Mouse (Mus musculus): ENCODE measurements around the gene Tcfl5. TPM values are rescaled to one million over a fixed set of nuclear protein-coding genes. Genes with fewer than 3 reads are reported as not detected.
A peak's percentile ranks its signal among the peaks of the same experiment; 100 is the strongest.

Tcfl5 gene
- polyA plus RNA-seq, 1 experiment from 2014 or later, result 0.50 TPM

DNA sequence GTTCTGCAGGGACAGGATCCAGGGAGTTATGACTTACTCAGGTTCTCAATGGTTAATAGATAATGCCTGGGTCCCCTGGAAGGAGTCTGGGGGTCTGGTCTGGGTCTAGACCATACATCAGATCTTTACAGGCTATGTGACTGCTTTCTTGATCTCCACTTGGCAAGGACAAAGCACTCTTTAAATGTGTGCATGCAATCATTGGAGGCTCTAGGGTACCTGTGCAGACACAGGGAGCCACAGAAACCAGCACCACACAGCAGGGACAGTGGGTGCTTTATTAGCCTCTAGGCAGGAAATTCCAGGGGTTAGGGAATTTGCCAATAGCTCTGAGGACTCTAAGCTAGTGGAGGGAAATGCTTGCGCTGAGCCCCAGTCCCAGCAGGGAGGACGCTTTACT is 30.6 kb downstream of the Tcfl5 start:
- ATAC-seq, result no peak
- Histone ChIP-seq H3K27me3 (replicated peaks; ENCODE audit: control insufficient read depth, insufficient read depth, low read length) (no peaks in the 10 kb centered on the region), H3K27ac (ENCODE audit: low read depth, low read length) (no peak overlapping the region), H3K36me3 (ENCODE audit: control insufficient read depth, insufficient read depth, low read length) (no peaks in the 10 kb centered on the region), H3K9me3 (ENCODE audit: control insufficient read depth, low read length) (no peaks in the 10 kb centered on the region), H3K9ac (ENCODE audit: low read depth, low read length) (no peak overlapping the region), H3K4me3 (ENCODE audit: low read length) (no peak overlapping the region), H3K4me1 (ENCODE audit: control insufficient read depth, insufficient read depth, low read depth, low read length) (no peaks in the 10 kb centered on the region), H3K4me2 (ENCODE audit: low read length) (no peak overlapping the region)
- WGBS, result 86% methylated on average over 2 of the region's 2 CpGs

DNA sequence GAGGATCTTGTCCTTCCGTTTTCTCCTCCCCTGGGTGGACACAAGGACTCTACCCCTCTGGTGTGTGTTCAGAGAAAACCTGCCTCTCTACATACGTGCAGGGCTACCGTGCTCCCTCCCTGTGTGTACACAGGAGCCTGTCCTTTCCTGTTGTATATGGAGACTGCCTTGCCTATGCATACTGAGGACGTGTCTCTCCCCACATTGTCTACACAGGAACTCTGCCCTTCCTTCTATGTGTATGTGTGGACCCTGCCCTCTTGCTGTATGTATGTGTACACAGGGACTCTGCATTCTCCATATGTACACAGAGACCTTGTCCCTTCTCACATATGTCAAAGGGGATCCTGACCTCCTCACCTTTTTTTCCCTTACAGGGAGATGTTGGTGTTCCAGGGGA is 32.2 kb downstream of the Tcfl5 start:
- WGBS, result 78% methylated on average over 4 of the region's 4 CpGs
- Histone ChIP-seq H3K27me3 (replicated peaks; ENCODE audit: control insufficient read depth, insufficient read depth, low read length) (no peaks in the 10 kb centered on the region), H3K27ac (ENCODE audit: low read depth, low read length) (no peak overlapping the region), H3K4me2 (ENCODE audit: low read length) (no peak overlapping the region), H3K36me3 (ENCODE audit: control insufficient read depth, insufficient read depth, low read length) (no peaks in the 10 kb centered on the region), H3K4me1 (ENCODE audit: control insufficient read depth, insufficient read depth, low read depth, low read length) (no peaks in the 10 kb centered on the region), H3K9me3 (ENCODE audit: control insufficient read depth, low read length) (no peaks in the 10 kb centered on the region), H3K4me3 (ENCODE audit: low read length) (no peak overlapping the region), H3K9ac (ENCODE audit: low read depth, low read length) (no peak overlapping the region)
- ATAC-seq, result no peak

- Histone ChIP-seq H3K4me1 (ENCODE audit: control insufficient read depth, insufficient read depth, low read depth, low read length) (peaks cover 7% of the 10 kb centered on the region; the same call in 1 of the 2 replicates), H3K4me3 (ENCODE audit: low read length) (no peak overlapping the region), H3K4me2 (ENCODE audit: low read length) (no peak overlapping the region), H3K27me3 (replicated peaks; ENCODE audit: control insufficient read depth, insufficient read depth, low read length) (no peaks in the 10 kb centered on the region), H3K9ac (ENCODE audit: low read depth, low read length) (no peak overlapping the region), H3K9me3 (ENCODE audit: control insufficient read depth, low read length) (no peaks in the 10 kb centered on the region), H3K36me3 (ENCODE audit: control insufficient read depth, insufficient read depth, low read length) (no peaks in the 10 kb centered on the region), H3K27ac (ENCODE audit: low read depth, low read length) (no peak overlapping the region)
- no peak for ATAC-seq
- 47% methylated on average over 6 of the region's 6 CpGs for WGBS
These were observed 37.7 kb downstream of the Tcfl5 start for GRCm38 (mm10) chr2:180604781-180605180.

DNA sequence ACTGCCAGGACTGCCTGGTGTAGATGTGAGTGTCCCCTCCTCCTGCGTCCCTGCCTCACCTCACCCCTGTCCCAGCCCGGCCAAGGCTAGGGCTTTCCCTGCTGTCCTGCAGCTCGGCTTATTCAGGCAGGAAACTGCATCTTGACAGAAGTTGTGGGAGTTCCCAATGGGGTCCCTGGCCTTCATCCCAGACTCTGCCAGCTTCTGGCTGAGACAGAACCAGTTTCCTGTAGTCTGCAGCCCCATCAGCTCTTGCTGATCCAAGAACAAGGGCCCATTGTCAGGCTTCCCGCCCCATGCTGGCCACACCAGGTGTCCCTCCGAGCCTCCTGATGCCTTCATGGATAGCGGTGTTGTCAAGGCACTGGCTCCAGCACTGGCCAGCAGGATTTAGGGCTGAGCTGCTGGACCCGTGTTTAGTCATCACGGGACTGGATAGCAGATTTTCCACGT is 41.9 kb downstream of the Tcfl5 start:
- Histone ChIP-seq H3K36me3 (ENCODE audit: control insufficient read depth, insufficient read depth, low read length) (no peaks in the 10 kb centered on the region), H3K4me3 (ENCODE audit: low read length) (no peak overlapping the region), H3K9me3 (ENCODE audit: control insufficient read depth, low read length) (no peaks in the 10 kb centered on the region), H3K4me2 (ENCODE audit: low read length) (no peak overlapping the region; the same call in 1 of the 2 replicates), H3K9ac (ENCODE audit: low read depth, low read length) (no peak overlapping the region), H3K27ac (ENCODE audit: low read depth, low read length) (peak overlapping the region; percentile 66), H3K4me1 (ENCODE audit: control insufficient read depth, insufficient read depth, low read depth, low read length) (peaks cover 20% of the 10 kb centered on the region), H3K27me3 (replicated peaks; ENCODE audit: control insufficient read depth, insufficient read depth, low read length) (peaks cover 5% of the 10 kb centered on the region; the same call in 1 of the 2 replicates)
- WGBS, result 7% methylated on average over 9 of the region's 9 CpGs
- peak; percentile 81 for ATAC-seq

- peaks cover 20% of the 10 kb centered on the region for H3K4me1 ChIP-seq (ENCODE audit: control insufficient read depth, insufficient read depth, low read depth, low read length)
- ATAC-seq, result peak; percentile 41; the same call in 1 of the 2 replicates
- H3K27ac ChIP-seq (ENCODE audit: low read depth, low read length), result peak overlapping the region; percentile 40; the same call in 1 of the 2 replicates
- peaks cover 9% of the 10 kb centered on the region for H3K36me3 ChIP-seq (ENCODE audit: control insufficient read depth, insufficient read depth, low read length)
- H3K4me3 ChIP-seq (ENCODE audit: low read length), result peak overlapping the region; percentile 39
- WGBS, result 3% methylated on average over 35 of the region's 41 CpGs
- H3K4me2 ChIP-seq (ENCODE audit: low read length), result peak overlapping the region; percentile 66
- H3K9me3 ChIP-seq (ENCODE audit: control insufficient read depth, low read length), result no peaks in the 10 kb centered on the region
- peaks cover 5% of the 10 kb centered on the region; the same call in 1 of the 2 replicates for H3K27me3 ChIP-seq (replicated peaks; ENCODE audit: control insufficient read depth, insufficient read depth, low read length)
- peak overlapping the region; percentile 65 for H3K9ac ChIP-seq (ENCODE audit: low read depth, low read length)
These were observed 44.3 kb downstream of the Tcfl5 start for GRCm38 (mm10) chr2:180598157-180598705.

DNA sequence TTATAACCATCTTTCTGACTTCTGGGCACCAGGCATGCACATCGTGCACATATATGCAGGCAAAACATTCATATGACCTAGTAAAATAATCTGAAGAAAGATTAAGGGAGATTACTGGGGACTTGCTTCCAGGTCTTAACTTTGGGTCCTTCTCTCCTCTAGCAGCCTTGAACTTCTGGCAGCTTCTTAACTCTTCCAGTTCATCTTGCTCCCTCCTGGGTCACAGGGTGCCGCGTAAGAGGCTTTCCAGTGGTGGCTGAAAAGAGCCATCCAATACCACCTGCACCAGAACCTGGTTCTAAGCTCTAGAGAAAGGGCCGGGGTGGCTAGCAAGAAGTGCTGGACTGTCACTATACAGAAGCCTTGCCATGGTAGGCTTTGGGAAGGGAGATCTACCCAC is 45.0 kb downstream of the Tcfl5 start, which contains the start of gene Col9a3:
Gene Col9a3 (plus strand): TSS at position 301 of the 400 bp plus-strand sequence.
- peak within 1 kb of the TSS; percentile 39 for H3K4me3 ChIP-seq (ENCODE audit: low read length)
- peaks cover 5% of the 10 kb centered on the region; the same call in 1 of the 2 replicates for H3K27me3 ChIP-seq (replicated peaks; ENCODE audit: control insufficient read depth, insufficient read depth, low read length)
- no peaks in the 10 kb centered on the region for H3K9me3 ChIP-seq (ENCODE audit: control insufficient read depth, low read length)
- no peak for ATAC-seq
- peaks cover 20% of the 10 kb centered on the region for H3K4me1 ChIP-seq (ENCODE audit: control insufficient read depth, insufficient read depth, low read depth, low read length)
- H3K36me3 ChIP-seq (ENCODE audit: control insufficient read depth, insufficient read depth, low read length), result peaks cover 13% of the 10 kb centered on the region
- H3K27ac ChIP-seq (ENCODE audit: low read depth, low read length), result peak within 1 kb of the TSS; percentile 40; the same call in 1 of the 2 replicates
- peak within 1 kb of the TSS; percentile 65 for H3K9ac ChIP-seq (ENCODE audit: low read depth, low read length)
- H3K4me2 ChIP-seq (ENCODE audit: low read length), result peak within 1 kb of the TSS; percentile 66
- WGBS, result 55% methylated on average over 4 of the region's 4 CpGs

DNA sequence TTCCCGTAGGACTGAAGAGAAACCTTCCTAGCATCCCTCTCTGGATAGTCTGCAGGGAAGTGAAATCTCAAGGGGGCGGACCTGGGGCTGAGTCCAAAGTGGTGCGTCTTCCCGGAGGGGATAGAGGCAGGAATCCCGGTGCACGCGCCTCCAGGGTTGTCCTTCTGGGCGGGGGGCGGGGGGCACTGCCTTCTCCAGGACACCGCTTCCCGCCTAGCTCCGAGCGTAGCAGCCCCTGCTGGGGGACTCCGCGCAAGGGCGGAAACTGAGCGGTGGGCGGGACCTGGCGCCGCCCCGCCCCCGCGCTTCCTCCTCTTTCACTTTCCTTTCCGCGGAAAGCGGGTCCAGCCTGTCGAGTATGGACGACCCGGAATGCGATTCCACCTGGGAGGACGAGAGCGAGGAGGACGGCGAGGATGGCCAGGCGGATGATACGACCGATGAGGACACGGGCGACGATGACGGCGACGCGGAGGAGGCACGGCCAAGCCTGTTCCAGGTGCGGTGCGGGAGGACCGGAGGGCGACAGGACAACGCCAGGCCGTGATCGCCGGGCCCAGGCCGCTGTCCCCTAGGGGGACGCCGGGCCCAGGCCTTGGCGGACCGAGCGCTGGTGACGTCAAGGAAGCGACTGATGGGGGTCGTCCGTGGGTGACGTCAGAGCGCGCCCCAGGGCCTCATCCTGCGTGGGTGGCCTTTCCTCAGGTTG is 53.2 kb downstream of the Tcfl5 start, which contains the start of gene Ogfr:
Gene Ogfr (plus strand): TSS at position 123 of the 709 bp plus-strand sequence.
- H3K9me3 ChIP-seq (ENCODE audit: control insufficient read depth, low read length), result no peaks in the 10 kb centered on the region
- peak within 1 kb of the TSS; percentile 74 for H3K4me2 ChIP-seq (ENCODE audit: low read length)
- H3K9ac ChIP-seq (ENCODE audit: low read depth, low read length), result peak within 1 kb of the TSS; percentile 90
- peaks cover 12% of the 10 kb centered on the region for H3K4me1 ChIP-seq (ENCODE audit: control insufficient read depth, insufficient read depth, low read depth, low read length)
- under 1% methylated on average over 56 of the region's 67 CpGs for WGBS
- H3K27ac ChIP-seq (ENCODE audit: low read depth, low read length), result peak within 1 kb of the TSS; percentile 93
- H3K27me3 ChIP-seq (replicated peaks; ENCODE audit: control insufficient read depth, insufficient read depth, low read length), result no peaks in the 10 kb centered on the region
- H3K4me3 ChIP-seq (ENCODE audit: low read length), result peak within 1 kb of the TSS; percentile 86
- ATAC-seq, result peak; percentile 87
- peaks cover 26% of the 10 kb centered on the region for H3K36me3 ChIP-seq (ENCODE audit: control insufficient read depth, insufficient read depth, low read length)

DNA sequence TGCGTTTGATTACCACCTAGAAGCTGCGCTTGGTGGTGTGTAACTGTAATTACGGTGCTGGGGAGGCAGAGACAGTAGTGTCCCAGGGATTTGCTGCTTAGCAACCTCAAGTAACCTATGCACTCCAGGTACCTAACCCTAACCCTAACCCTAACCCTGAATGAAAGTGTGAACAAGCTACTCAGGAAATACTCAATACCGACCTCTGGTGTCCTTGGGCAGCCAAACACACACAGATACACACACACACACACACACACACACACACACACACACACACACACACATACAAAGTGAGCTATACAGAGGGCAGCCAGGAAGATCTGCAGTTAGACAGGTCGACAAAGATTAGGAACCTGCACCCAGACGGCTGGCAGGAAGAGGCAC is 53.8 kb downstream of the Tcfl5 start:
- no peaks in the 10 kb centered on the region for H3K27me3 ChIP-seq (replicated peaks; ENCODE audit: control insufficient read depth, insufficient read depth, low read length)
- H3K9ac ChIP-seq (ENCODE audit: low read depth, low read length), result peak overlapping the region; percentile 90
- peaks cover 23% of the 10 kb centered on the region for H3K36me3 ChIP-seq (ENCODE audit: control insufficient read depth, insufficient read depth, low read length)
- peak overlapping the region; percentile 74 for H3K4me2 ChIP-seq (ENCODE audit: low read length)
- 45% methylated on average over 6 of the region's 6 CpGs for WGBS
- peak overlapping the region; percentile 86 for H3K4me3 ChIP-seq (ENCODE audit: low read length)
- H3K4me1 ChIP-seq (ENCODE audit: control insufficient read depth, insufficient read depth, low read depth, low read length), result peaks cover 17% of the 10 kb centered on the region
- H3K27ac ChIP-seq (ENCODE audit: low read depth, low read length), result peak overlapping the region; percentile 93
- ATAC-seq, result peak; percentile 1
- no peaks in the 10 kb centered on the region for H3K9me3 ChIP-seq (ENCODE audit: control insufficient read depth, low read length)

- ATAC-seq, result peak; percentile 25
- peak overlapping the region; percentile 85 for H3K4me3 ChIP-seq (ENCODE audit: low read length)
- H3K9me3 ChIP-seq (ENCODE audit: control insufficient read depth, low read length), result no peaks in the 10 kb centered on the region
- H3K9ac ChIP-seq (ENCODE audit: low read depth, low read length), result peak overlapping the region; percentile 98
- H3K27ac ChIP-seq (ENCODE audit: low read depth, low read length), result no peak overlapping the region; the same call in 1 of the 2 replicates
- peaks cover 11% of the 10 kb centered on the region for H3K36me3 ChIP-seq (ENCODE audit: control insufficient read depth, insufficient read depth, low read length)
- H3K4me2 ChIP-seq (ENCODE audit: low read length), result peak overlapping the region; percentile 68
- H3K27me3 ChIP-seq (replicated peaks; ENCODE audit: control insufficient read depth, insufficient read depth, low read length), result no peaks in the 10 kb centered on the region
- H3K4me1 ChIP-seq (ENCODE audit: control insufficient read depth, insufficient read depth, low read depth, low read length), result peaks cover 17% of the 10 kb centered on the region
- WGBS, result 30% methylated on average over 7 of the region's 7 CpGs
These were observed 59.4 kb downstream of the Tcfl5 start for GRCm38 (mm10) chr2:180583154-180583507.

Data from hindbrain, embryonic 16.5 days (tissue).